Mouse (Mus musculus): ENCODE data around the gene Pir.

GRCm38 (mm10) chrX:164245714-164246113 lies 23.5 kb upstream of the Pir start:
- TF ChIP-seq CTCF (IDR thresholded peaks at IDR 0.05; ENCODE audit: extremely low read depth, insufficient read depth, insufficient read length, insufficient replicate concordance) (no peak), POLR2A (IDR thresholded peaks at IDR 0.05; ENCODE audit: low read depth, low read length) (no peak)

All from spleen, adult 2 months (tissue).